Mouse (Mus musculus) megakaryocyte, embryonic 14.5 days (primary cell): Measurements from ENCODE around the gene Zfp597.

Source experiments
- FLI1 ChIP-seq: IDR thresholded peaks from 2 replicates; pipeline ENCODE4 v1.6.1; 2012; ENCODE audit warnings: low read length, inconsistent platforms, mixed read lengths
- GATA1 ChIP-seq: IDR thresholded peaks from 3 replicates; pipeline ENCODE4 v1.6.1; 2012; ENCODE audit warnings: mixed read lengths, low read length, inconsistent platforms, borderline replicate concordance

DNA sequence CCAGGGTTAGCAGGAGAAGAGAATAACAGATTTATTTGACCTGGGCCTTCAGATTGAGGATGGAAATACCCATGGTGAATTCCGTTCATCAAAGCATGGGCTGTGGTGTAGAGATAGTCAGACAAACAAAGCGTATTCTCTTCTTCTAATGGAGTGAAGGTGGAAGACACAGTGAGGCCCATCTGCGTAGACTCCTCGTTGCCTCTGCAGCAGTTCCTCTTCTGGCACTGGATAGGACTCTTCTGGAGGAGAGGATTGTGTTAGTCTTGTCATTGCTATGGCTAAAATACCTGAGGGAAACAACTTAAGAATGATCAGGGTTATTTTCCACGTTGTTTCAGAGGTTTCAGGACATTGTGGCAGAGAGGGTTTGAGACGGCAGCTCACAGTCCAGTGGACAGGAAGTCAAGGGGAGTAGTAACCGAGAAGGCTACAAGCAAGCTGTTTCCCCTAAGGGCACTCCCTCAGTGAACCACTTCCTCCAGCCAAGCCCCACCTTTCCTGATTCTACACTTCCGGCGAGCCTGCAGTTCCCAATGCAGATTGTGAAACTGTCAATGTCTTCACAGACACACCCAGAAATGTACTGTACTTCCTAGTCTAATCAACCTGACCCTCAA, 10.9 kb upstream of the Zfp597 start:
- no peak for TF ChIP-seq GATA1
- TF ChIP-seq FLI1, result no peak
